Mouse (Mus musculus) left cerebral cortex, adult 11 months (tissue): ENCODE results near the gene 1700020N01Rik.

Source experiments
- DNase-seq: peaks from one replicate; pipeline ENCODE4 v3.0.0; 2022; ENCODE audit warnings: low spot score

Gene 1700020N01Rik

DNA sequence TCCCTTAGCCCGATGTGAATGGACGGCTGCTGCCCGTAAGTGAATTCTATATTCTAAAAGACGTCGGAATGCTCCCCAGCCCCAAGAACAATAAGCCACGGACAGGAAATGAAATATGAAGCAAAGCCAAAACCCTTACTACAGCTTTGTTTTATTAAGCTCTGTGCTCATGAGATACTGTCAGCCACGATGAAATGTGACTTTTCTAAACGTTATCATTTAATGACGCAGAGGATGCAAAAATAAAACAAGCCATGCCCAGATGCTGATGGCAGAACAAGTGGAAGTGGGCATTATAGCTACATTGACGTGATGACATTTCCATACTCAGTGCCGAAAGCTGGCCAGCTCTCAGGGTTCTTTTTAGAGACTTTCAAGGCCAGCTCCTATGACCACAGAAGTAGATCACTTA, 76.8 kb downstream of the 1700020N01Rik start:
- DNase-seq, result no peak

GRCm38 (mm10) chr10:21670168-21670567, 77.2 kb downstream of the 1700020N01Rik start:
- DNase-seq, result no peak
